In genomic region chr11:116108464-116109137, GRCm38 (mm10) we compare ENCODE assay signal across 8 mouse cellular contexts. TPM values are rescaled to one million over a fixed set of nuclear protein-coding genes. Genes with fewer than 3 reads are reported as not detected.
DNase-seq lines count a peak whose midpoint lies in the region; ATAC-seq lines count a peak whose summit lies in the region.

No protein-coding gene starts in this region.

- DNase-seq in neural tube, embryonic 10.5 days (ENCODE audit: extremely low spot score, low spot score), result no peak
- no peak for DNase-seq in forebrain, embryonic 10.5 days (ENCODE audit: extremely low spot score, low spot score)
- DNase-seq in heart, postnatal 14 days, result peak; percentile 82 to 85
- DNase-seq in kidney, postnatal 4 days, result peak; percentile 61 to 67
- no peak for DNase-seq in embryo, embryonic 10.5 days (ENCODE audit: low spot score)

- intact Hi-C loops in heart, postnatal 14 days (cut with DNase I), result no loop called here

- no peaks in the 10 kb centered on the region for H3K9me3 ChIP-seq in neural tube, embryonic 12.5 days
- no peaks in the 10 kb centered on the region for H3K9me3 ChIP-seq in forebrain, embryonic 10.5 days
- no peaks in the 10 kb centered on the region for H3K9me3 ChIP-seq in midbrain, embryonic 13.5 days

- H3K27me3 ChIP-seq in neural tube, embryonic 12.5 days (replicated peaks), result peaks cover 68% of the 10 kb centered on the region
- H3K27me3 ChIP-seq in forebrain, embryonic 10.5 days (ENCODE audit: poor library complexity, severe bottlenecking), result peaks cover 88% of the 10 kb centered on the region
- peaks cover 70% of the 10 kb centered on the region for H3K27me3 ChIP-seq in midbrain, embryonic 13.5 days

- WGBS in neural tube, embryonic 12.5 days, result 4% methylated on average over 23 of the region's 23 CpGs
- 3% methylated on average over 23 of the region's 23 CpGs for WGBS in forebrain, embryonic 10.5 days
- WGBS in midbrain, embryonic 13.5 days, result 4% methylated on average over 23 of the region's 23 CpGs

- H3K9ac ChIP-seq in neural tube, embryonic 12.5 days, result no peak overlapping the region
- H3K9ac ChIP-seq in midbrain, embryonic 13.5 days (replicated peaks), result no peak overlapping the region; the same call in 1 of the 2 replicates

- peak overlapping the region; percentile 22; the same call in 1 of the 2 replicates for H3K4me3 ChIP-seq in neural tube, embryonic 12.5 days
- peak overlapping the region; percentile 44 for H3K4me3 ChIP-seq in forebrain, embryonic 10.5 days
- no peak overlapping the region for H3K4me3 ChIP-seq in midbrain, embryonic 13.5 days (replicated peaks)

- H3K4me2 ChIP-seq in neural tube, embryonic 12.5 days (replicated peaks), result peak overlapping the region; percentile 57
- peak overlapping the region; percentile 53 for H3K4me2 ChIP-seq in midbrain, embryonic 13.5 days (replicated peaks)

- ATAC-seq in neural tube, embryonic 12.5 days (ENCODE audit: low FRiP score, low read depth), result no peak
- no peak for ATAC-seq in midbrain, embryonic 13.5 days
- no peak for ATAC-seq in frontal cortex, adult (ENCODE audit: low TSS enrichment)

- no peaks in the 10 kb centered on the region for H3K36me3 ChIP-seq in neural tube, embryonic 12.5 days
- no peaks in the 10 kb centered on the region for H3K36me3 ChIP-seq in forebrain, embryonic 10.5 days (replicated peaks)
- no peaks in the 10 kb centered on the region for H3K36me3 ChIP-seq in midbrain, embryonic 13.5 days

- peaks cover 40% of the 10 kb centered on the region for H3K4me1 ChIP-seq in neural tube, embryonic 12.5 days
- H3K4me1 ChIP-seq in forebrain, embryonic 10.5 days, result peaks cover 62% of the 10 kb centered on the region
- peaks cover 50% of the 10 kb centered on the region for H3K4me1 ChIP-seq in midbrain, embryonic 13.5 days (replicated peaks)

- H3K27ac ChIP-seq in neural tube, embryonic 12.5 days, result no peak overlapping the region
- H3K27ac ChIP-seq in forebrain, embryonic 10.5 days, result no peak overlapping the region
- H3K27ac ChIP-seq in midbrain, embryonic 13.5 days, result no peak overlapping the region

RNA-seq across cellular contexts. Expression of gene Trim47, which starts 18.4 kb away (rescaled TPM):
- 3.7 and 5.0 TPM in 2 replicates for polyA plus RNA-seq in neural tube, embryonic 12.5 days (2016; fragmentation: Nextera tagmentation; extraction: Ambion mirVana)
- polyA plus RNA-seq in forebrain, embryonic 10.5 days (2016; fragmentation: Nextera tagmentation; extraction: Ambion mirVana), result 2.1 and 2.4 TPM in 2 replicates
- total RNA-seq in heart, postnatal 14 days (2021), result 10 to 100 TPM; 46.3 to 46.9 TPM
- polyA plus RNA-seq in midbrain, embryonic 13.5 days (2015; fragmentation: Nextera tagmentation; extraction: Ambion mirVana), result 2.0 and 3.4 TPM in 2 replicates

RNA-seq across cellular contexts. Expression of gene Wbp2, which starts 21.8 kb away (rescaled TPM):
- 97.0 and 110 TPM in 2 replicates for polyA plus RNA-seq in neural tube, embryonic 12.5 days (2016; fragmentation: Nextera tagmentation; extraction: Ambion mirVana)
- 71.0 and 73.6 TPM in 2 replicates for polyA plus RNA-seq in forebrain, embryonic 10.5 days (2016; fragmentation: Nextera tagmentation; extraction: Ambion mirVana)
- 10 to 100 TPM; 83.6 to 89.5 TPM for total RNA-seq in heart, postnatal 14 days (2021)
- 128 and 132 TPM in 2 replicates for polyA plus RNA-seq in midbrain, embryonic 13.5 days (2015; fragmentation: Nextera tagmentation; extraction: Ambion mirVana)

RNA-seq across cellular contexts. Expression of gene Trim65, which starts 22.3 kb away (rescaled TPM):
- 2.0 and 2.1 TPM in 2 replicates for polyA plus RNA-seq in neural tube, embryonic 12.5 days (2016; fragmentation: Nextera tagmentation; extraction: Ambion mirVana)
- 1.7 TPM in 2 replicates for polyA plus RNA-seq in forebrain, embryonic 10.5 days (2016; fragmentation: Nextera tagmentation; extraction: Ambion mirVana)
- total RNA-seq in heart, postnatal 14 days (2021), result 1 to 10 TPM; 7.3 to 8.2 TPM
- polyA plus RNA-seq in midbrain, embryonic 13.5 days (2015; fragmentation: Nextera tagmentation; extraction: Ambion mirVana), result 1.3 and 1.8 TPM in 2 replicates

RNA-seq across cellular contexts. Expression of gene Mrpl38, which starts 30.1 kb away (rescaled TPM):
- polyA plus RNA-seq in neural tube, embryonic 12.5 days (2016; fragmentation: Nextera tagmentation; extraction: Ambion mirVana), result 83.7 and 85.5 TPM in 2 replicates
- polyA plus RNA-seq in forebrain, embryonic 10.5 days (2016; fragmentation: Nextera tagmentation; extraction: Ambion mirVana), result 112 and 114 TPM in 2 replicates
- total RNA-seq in heart, postnatal 14 days (2021), result 10 to 100 TPM; 55.5 to 56.3 TPM
- 76.2 and 78.3 TPM in 2 replicates for polyA plus RNA-seq in midbrain, embryonic 13.5 days (2015; fragmentation: Nextera tagmentation; extraction: Ambion mirVana)

RNA-seq across cellular contexts. Expression of gene Unc13d, which starts 30.8 kb away (rescaled TPM):
- 1.3 and 1.7 TPM in 2 replicates for polyA plus RNA-seq in neural tube, embryonic 12.5 days (2016; fragmentation: Nextera tagmentation; extraction: Ambion mirVana)
- polyA plus RNA-seq in forebrain, embryonic 10.5 days (2016; fragmentation: Nextera tagmentation; extraction: Ambion mirVana), result 3.7 and 3.8 TPM in 2 replicates
- 1 to 10 TPM in 1 of 2 experiments, under 1 TPM in 1; 0.81 to 1.7 TPM for total RNA-seq in heart, postnatal 14 days (2021)
- 1.2 TPM in 2 replicates for polyA plus RNA-seq in midbrain, embryonic 13.5 days (2015; fragmentation: Nextera tagmentation; extraction: Ambion mirVana)

Comparison
In these comparisons a context has a peak if more than half of its experiments do, and no peak if none do; other contexts are left out.
1. DNase-seq: peak in heart, postnatal 14 days (2 of 2) and kidney, postnatal 4 days (2 of 2); none in neural tube, embryonic 10.5 days (single experiment), forebrain, embryonic 10.5 days (single experiment) and embryo, embryonic 10.5 days (single experiment).